Mouse (Mus musculus) E14TG2a.4 (cell line): ENCODE data around the gene Hsd17b6.

Experiments
- CTCF ChIP-seq: conservative IDR thresholded peaks from 2 replicates; pipeline ENCODE4 v1.5.1; 2014; ENCODE audit warnings: low read length
- NANOG ChIP-seq: IDR thresholded peaks from 2 replicates; pipeline ENCODE4 v1.6.1; 2014; ENCODE audit warnings: borderline replicate concordance, low read length, mixed read lengths
- POU5F1 ChIP-seq: IDR thresholded peaks from 2 replicates; pipeline ENCODE4 v1.6.1; 2014; ENCODE audit warnings: low read length, borderline replicate concordance

GRCm38 (mm10) chr10:127962451-127962850, 45.0 kb downstream of the Hsd17b6 start:
- TF ChIP-seq CTCF = no peak
- TF ChIP-seq NANOG = no peak
- TF ChIP-seq POU5F1 = no peak
